Mouse (Mus musculus) cerebellum, adult 9-10 months (tissue): ENCODE data around the gene Gm20920.
"Not testable (repeated sequence)": the region's sequence is repeated elsewhere in the genome, so short reads cannot be mapped to it uniquely, and the experiment has no call there.

Experiments used
- DNase-seq: peaks from one replicate; pipeline ENCODE4 v3.0.0; 2022

Gm20920 gene

GRCm38 (mm10) chrY:51851820-51852219 is at the start of gene Gm20920:
Gene Gm20920 (plus strand): TSS chrY:51852120.
- DNase-seq: not testable (repeated sequence)
